Comparison of ENCODE assay signal across 8 mouse cellular contexts in genomic region chr11:101442127-101442693, GRCm38 (mm10). TPM values are rescaled to one million over a fixed set of nuclear protein-coding genes. Genes with fewer than 3 reads are reported as not detected.
A peak's percentile ranks its signal among the peaks of the same experiment; 100 is the strongest.
DNase-seq lines count a peak whose midpoint lies in the region; ATAC-seq lines count a peak whose summit lies in the region.

Gene Rpl27, plus strand, starts transcription at chr11:101442298.

- 0 out of 2 replicates have a peak, but pooled peaks cover 3% of the 10 kb centered on the region for H3K36me3 ChIP-seq in hindbrain, embryonic 11.5 days (ENCODE audit: control insufficient read depth, insufficient read depth, low read length)

- H3K4me1 ChIP-seq in hindbrain, embryonic 11.5 days (replicated peaks; ENCODE audit: control insufficient read depth, insufficient read depth, low read length), result no peaks in the 10 kb centered on the region

- H3K4me3 ChIP-seq in hindbrain, embryonic 11.5 days (ENCODE audit: low read depth, low read length), result peak within 1 kb of the TSS; percentile 88

- peak within 1 kb of the TSS; percentile 91 for H3K27ac ChIP-seq in hindbrain, embryonic 11.5 days (ENCODE audit: low read depth, low read length)

- no peaks in the 10 kb centered on the region for H3K27me3 ChIP-seq in hindbrain, embryonic 11.5 days (ENCODE audit: control insufficient read depth, insufficient read depth, low read length)

- DNase-seq in Muller cell, postnatal 12 days (ENCODE audit: inconsistent ontology term), result peak; percentile 100
- peak; percentile 99 for DNase-seq in cerebellum, adult 9-11 months
- peak; percentile 98 for DNase-seq in frontal cortex, adult 2 months (ENCODE audit: extremely low spot score in 1 of 2, low spot score in 1 of 2)
- DNase-seq in hindbrain, embryonic 11.5 days (ENCODE audit: low spot score), result peak; percentile 97
- peak; percentile 96 to 97 for DNase-seq in layer of hippocampus, postnatal 10 days (ENCODE audit: low spot score in 2 of 2)
- peak; percentile 99 for DNase-seq in lung, postnatal 10 days
- DNase-seq in ovary, postnatal 36 days (ENCODE audit: low spot score), result peak; percentile 94
- peak; percentile 96 for DNase-seq in thymus, postnatal 25 days

- peak within 1 kb of the TSS; percentile 71 for H3K4me2 ChIP-seq in hindbrain, embryonic 11.5 days (replicated peaks; ENCODE audit: low read depth, low read length)

- peak within 1 kb of the TSS; percentile 92 for H3K9ac ChIP-seq in hindbrain, embryonic 11.5 days (ENCODE audit: low read depth, low read length)

- peak; percentile 99 for ATAC-seq in hindbrain, embryonic 11.5 days (ENCODE audit: low FRiP score)

- no peaks in the 10 kb centered on the region for H3K9me3 ChIP-seq in hindbrain, embryonic 11.5 days (ENCODE audit: control insufficient read depth, low read length)

- 1% methylated on average over 42 of the region's 42 CpGs for WGBS in hindbrain, embryonic 11.5 days

RNA-seq across cellular contexts. Expression of gene Rpl27, which starts in this region (rescaled TPM):
- 480 and 588 TPM in 2 replicates for polyA plus RNA-seq in frontal cortex, adult 2 months (2012; rRNA removed)
- 387 and 395 TPM in 2 replicates for polyA plus RNA-seq in hindbrain, embryonic 11.5 days (2014; fragmentation: Nextera tagmentation; extraction: Ambion mirVana)
- 10 to 100 TPM; 66.9 to 67.8 TPM for total RNA-seq in layer of hippocampus, postnatal 10 days (2021)

Comparison
In these comparisons a context has a peak if more than half of its experiments do, and no peak if none do; other contexts are left out.
1. Peak in every context shown above with its lines: DNase-seq, ATAC-seq, H3K4me3 ChIP-seq and H3K27ac ChIP-seq.